Mouse (Mus musculus): Measurements from ENCODE around the gene Actb. TPM values are rescaled to one million over a fixed set of nuclear protein-coding genes. Genes with fewer than 3 reads are reported as not detected.

Gene Actb
- polyA plus RNA-seq, 1 experiment from 2014 or later, result 6,568 TPM

DNA sequence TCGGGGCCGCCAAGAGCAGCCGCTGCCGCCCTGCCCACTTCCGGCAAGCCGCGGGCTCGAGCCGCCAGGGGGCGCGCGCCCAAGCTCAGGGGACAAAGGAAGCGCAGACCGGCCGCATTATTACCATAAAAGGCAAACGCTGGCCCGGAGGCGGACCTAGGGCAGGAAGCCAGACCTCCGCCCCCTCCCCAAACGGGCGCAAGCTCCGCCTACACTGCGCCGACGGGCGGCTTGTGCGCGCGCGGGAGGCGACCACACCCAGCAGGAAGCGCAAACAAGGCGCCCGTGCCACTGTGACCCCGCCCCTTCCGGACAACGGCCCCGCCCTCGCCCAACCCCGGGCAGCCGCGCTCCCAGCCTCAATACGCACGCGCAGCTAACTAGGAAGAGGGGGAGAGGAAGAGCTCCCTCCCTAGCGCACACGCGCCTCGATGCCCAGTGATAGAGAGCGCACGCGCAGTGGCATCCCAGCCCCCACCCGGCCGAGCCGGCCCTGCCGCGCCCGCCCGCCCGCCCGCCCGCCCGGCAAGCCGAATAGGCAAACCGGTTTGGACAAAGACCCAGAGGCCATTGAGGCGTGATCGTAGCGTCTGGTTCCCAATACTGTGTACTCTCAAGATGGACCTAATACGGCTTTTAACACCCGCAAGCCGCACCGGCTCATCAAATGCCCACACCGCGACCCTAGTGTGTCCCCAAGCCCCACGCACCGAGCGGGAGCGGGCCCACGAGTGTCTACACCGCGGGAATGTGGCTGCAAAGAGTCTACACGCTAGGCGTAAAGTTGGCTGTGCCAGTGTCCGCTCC, 626 bp downstream of the Actb start:
- peak overlapping the region; percentile 99 for H3K4me3 ChIP-seq (ENCODE audit: low read depth, low read length)
- H3K9me3 ChIP-seq (replicated peaks; ENCODE audit: control insufficient read depth, low read length), result no peaks in the 10 kb centered on the region
- peaks cover 49% of the 10 kb centered on the region for H3K4me1 ChIP-seq (ENCODE audit: control insufficient read depth, low read depth, low read length)
- peak overlapping the region; percentile 91 for H3K4me2 ChIP-seq (ENCODE audit: low read depth, low read length)
- peak overlapping the region; percentile 100 for H3K9ac ChIP-seq (ENCODE audit: low read depth, low read length)
- under 1% methylated on average over 81 of the region's 84 CpGs for WGBS (ENCODE audit: insufficient replicate concordance)
- H3K36me3 ChIP-seq (ENCODE audit: control insufficient read depth, insufficient read depth), result peaks cover 44% of the 10 kb centered on the region
- no peaks in the 10 kb centered on the region for H3K27me3 ChIP-seq (ENCODE audit: control insufficient read depth, insufficient read depth, low read depth, low read length)
- peak; percentile 92 for ATAC-seq (ENCODE audit: low read depth)
- peak overlapping the region; percentile 100 for H3K27ac ChIP-seq (ENCODE audit: low read length)

DNA sequence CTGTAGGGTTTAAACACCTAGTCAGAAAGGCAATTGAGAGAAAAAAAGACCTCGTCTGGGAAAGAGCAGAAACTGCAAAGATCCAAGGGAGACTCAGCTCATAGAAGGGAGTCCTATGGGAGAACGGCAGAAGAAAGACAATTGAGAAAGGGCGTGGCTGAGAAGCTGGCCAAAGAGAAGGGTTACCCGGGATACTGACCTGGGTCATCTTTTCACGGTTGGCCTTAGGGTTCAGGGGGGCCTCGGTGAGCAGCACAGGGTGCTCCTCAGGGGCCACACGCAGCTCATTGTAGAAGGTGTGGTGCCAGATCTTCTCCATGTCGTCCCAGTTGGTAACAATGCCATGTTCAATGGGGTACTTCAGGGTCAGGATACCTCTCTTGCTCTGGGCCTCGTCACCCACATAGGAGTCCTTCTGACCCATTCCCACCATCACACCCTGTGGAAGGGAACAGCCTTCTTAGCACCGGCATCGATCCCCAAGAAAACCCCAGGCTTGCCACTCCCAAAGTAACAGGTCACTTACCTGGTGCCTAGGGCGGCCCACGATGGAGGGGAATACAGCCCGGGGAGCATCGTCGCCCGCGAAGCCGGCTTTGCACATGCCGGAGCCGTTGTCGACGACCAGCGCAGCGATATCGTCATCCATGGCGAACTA, 1.4 kb downstream of the Actb start:
- peaks cover 49% of the 10 kb centered on the region for H3K36me3 ChIP-seq (ENCODE audit: control insufficient read depth, insufficient read depth)
- H3K4me1 ChIP-seq (ENCODE audit: control insufficient read depth, low read depth, low read length), result peaks cover 45% of the 10 kb centered on the region
- peak overlapping the region; percentile 71 for H3K4me2 ChIP-seq (ENCODE audit: low read depth, low read length)
- peak overlapping the region; percentile 100 for H3K27ac ChIP-seq (ENCODE audit: low read length)
- H3K27me3 ChIP-seq (ENCODE audit: control insufficient read depth, insufficient read depth, low read depth, low read length), result no peaks in the 10 kb centered on the region
- WGBS (ENCODE audit: insufficient replicate concordance), result 3% methylated on average over 27 of the region's 27 CpGs
- no peak for ATAC-seq (ENCODE audit: low read depth)
- peak overlapping the region; percentile 100 for H3K9ac ChIP-seq (ENCODE audit: low read depth, low read length)
- H3K9me3 ChIP-seq (replicated peaks; ENCODE audit: control insufficient read depth, low read length), result no peaks in the 10 kb centered on the region
- peak overlapping the region; percentile 99 for H3K4me3 ChIP-seq (ENCODE audit: low read depth, low read length)

DNA sequence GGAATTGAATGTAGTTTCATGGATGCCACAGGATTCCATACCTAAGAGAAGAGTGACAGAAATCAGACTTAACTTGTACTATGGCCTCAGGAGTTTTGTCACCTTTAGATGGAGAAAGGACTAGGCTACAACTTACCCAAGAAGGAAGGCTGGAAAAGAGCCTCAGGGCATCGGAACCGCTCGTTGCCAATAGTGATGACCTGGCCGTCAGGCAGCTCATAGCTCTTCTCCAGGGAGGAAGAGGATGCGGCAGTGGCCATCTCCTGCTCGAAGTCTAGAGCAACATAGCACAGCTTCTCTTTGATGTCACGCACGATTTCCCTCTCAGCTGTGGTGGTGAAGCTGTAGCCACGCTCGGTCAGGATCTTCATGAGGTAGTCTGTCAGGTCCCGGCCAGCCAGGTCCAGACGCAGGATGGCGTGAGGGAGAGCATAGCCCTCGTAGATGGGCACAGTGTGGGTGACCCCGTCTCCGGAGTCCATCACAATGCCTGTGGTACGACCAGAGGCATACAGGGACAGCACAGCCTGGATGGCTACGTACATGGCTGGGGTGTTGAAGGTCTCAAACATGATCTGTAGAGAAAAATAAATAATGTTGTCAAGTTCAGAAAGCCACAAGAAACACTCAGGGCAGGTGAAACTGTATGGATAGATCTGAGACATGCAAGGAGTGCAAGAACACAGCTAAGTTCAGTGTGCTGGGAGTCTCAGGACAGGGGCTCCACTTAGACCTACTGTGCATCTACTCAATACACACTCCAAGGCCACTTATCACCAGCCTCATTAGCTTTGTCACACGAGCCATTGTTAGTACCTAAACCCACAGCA, 2.1 kb downstream of the Actb start:
- H3K36me3 ChIP-seq (ENCODE audit: control insufficient read depth, insufficient read depth), result peaks cover 49% of the 10 kb centered on the region
- H3K9me3 ChIP-seq (replicated peaks; ENCODE audit: control insufficient read depth, low read length), result no peaks in the 10 kb centered on the region
- H3K27ac ChIP-seq (ENCODE audit: low read length), result peak overlapping the region; percentile 100
- ATAC-seq (ENCODE audit: low read depth), result no peak
- H3K9ac ChIP-seq (ENCODE audit: low read depth, low read length), result peak overlapping the region; percentile 100
- H3K4me2 ChIP-seq (ENCODE audit: low read depth, low read length), result peak overlapping the region; percentile 71
- H3K4me3 ChIP-seq (ENCODE audit: low read depth, low read length), result peak overlapping the region; percentile 99
- H3K27me3 ChIP-seq (ENCODE audit: control insufficient read depth, insufficient read depth, low read depth, low read length), result no peaks in the 10 kb centered on the region
- 75% methylated on average over 19 of the region's 19 CpGs for WGBS (ENCODE audit: insufficient replicate concordance)
- H3K4me1 ChIP-seq (ENCODE audit: control insufficient read depth, low read depth, low read length), result peaks cover 38% of the 10 kb centered on the region

DNA sequence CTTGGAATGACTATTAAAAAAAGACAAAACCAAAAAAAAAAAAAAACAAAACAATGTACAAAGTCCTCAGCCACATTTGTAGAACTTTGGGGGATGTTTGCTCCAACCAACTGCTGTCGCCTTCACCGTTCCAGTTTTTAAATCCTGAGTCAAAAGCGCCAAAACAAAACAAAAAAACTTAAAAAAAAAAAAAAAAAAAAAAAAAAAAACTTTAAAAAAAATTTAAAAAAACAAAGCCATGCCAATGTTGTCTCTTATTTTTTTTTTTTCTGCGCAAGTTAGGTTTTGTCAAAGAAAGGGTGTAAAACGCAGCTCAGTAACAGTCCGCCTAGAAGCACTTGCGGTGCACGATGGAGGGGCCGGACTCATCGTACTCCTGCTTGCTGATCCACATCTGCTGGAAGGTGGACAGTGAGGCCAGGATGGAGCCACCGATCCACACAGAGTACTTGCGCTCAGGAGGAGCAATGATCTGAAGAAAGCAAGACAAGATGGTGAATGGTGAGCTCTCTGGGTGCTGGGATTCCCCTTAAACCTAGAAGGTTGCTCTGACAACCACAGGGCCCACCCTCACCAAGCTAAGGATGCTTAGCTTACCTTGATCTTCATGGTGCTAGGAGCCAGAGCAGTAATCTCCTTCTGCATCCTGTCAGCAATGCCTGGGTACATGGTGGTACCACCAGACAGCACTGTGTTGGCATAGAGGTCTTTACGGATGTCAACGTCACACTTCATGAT, 2.9 kb downstream of the Actb start:
- Histone ChIP-seq H3K27me3 (ENCODE audit: control insufficient read depth, insufficient read depth, low read depth, low read length) (no peaks in the 10 kb centered on the region), H3K9ac (ENCODE audit: low read depth, low read length) (no peak overlapping the region; the same call in 1 of the 2 replicates), H3K4me1 (ENCODE audit: control insufficient read depth, low read depth, low read length) (peaks cover 30% of the 10 kb centered on the region), H3K4me3 (ENCODE audit: low read depth, low read length) (peak overlapping the region; percentile 99), H3K4me2 (ENCODE audit: low read depth, low read length) (peak overlapping the region; percentile 71), H3K9me3 (replicated peaks; ENCODE audit: control insufficient read depth, low read length) (no peaks in the 10 kb centered on the region), H3K36me3 (ENCODE audit: control insufficient read depth, insufficient read depth) (peaks cover 52% of the 10 kb centered on the region), H3K27ac (ENCODE audit: low read length) (no peak overlapping the region)
- 81% methylated on average over 14 of the region's 14 CpGs for WGBS (ENCODE audit: insufficient replicate concordance)
- no peak for ATAC-seq (ENCODE audit: low read depth)

DNA sequence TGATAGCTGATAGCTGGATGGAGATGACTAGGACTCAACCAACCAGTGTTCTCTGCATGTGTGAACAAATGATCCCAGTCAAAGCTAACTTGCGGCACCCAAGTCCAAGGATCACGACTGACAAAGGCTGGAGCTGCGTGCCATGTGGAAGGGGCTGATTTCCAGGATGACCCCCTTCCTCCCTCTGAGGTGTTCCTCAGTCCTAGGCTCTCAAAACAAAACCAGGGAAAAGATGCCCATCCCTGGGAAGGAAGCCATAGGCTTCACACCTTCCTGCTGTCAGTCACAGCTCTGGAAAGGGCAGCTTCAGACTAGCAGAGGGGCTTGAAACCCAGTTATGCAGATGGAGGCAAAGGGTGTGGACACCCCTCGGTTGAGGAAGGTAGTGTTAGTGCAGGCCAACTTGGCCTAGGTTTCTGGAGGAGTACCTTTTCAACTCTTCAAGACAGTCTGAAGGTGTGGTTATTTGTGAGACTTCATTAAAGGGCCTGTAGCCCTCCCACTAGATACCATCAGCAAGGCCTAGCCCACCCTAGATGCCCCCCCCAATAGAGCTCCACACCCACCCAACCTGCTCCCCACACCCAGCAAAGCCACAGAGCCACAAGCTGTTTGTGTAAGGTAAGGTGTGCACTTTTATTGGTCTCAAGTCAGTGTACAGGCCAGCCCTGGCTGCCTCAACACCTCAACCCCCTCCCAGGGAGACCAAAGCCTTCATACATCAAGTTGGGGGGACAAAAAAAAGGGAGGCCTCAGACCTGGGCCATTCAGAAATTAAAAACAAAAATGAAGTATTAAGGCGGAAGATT, 3.8 kb downstream of the Actb start:
- Histone ChIP-seq H3K27ac (ENCODE audit: low read length) (no peak overlapping the region), H3K27me3 (ENCODE audit: control insufficient read depth, insufficient read depth, low read depth, low read length) (no peaks in the 10 kb centered on the region), H3K4me3 (ENCODE audit: low read depth, low read length) (no peak overlapping the region), H3K36me3 (ENCODE audit: control insufficient read depth, insufficient read depth) (peaks cover 52% of the 10 kb centered on the region), H3K9me3 (replicated peaks; ENCODE audit: control insufficient read depth, low read length) (no peaks in the 10 kb centered on the region), H3K4me1 (ENCODE audit: control insufficient read depth, low read depth, low read length) (peaks cover 21% of the 10 kb centered on the region), H3K9ac (ENCODE audit: low read depth, low read length) (no peak overlapping the region), H3K4me2 (ENCODE audit: low read depth, low read length) (no peak overlapping the region)
- ATAC-seq (ENCODE audit: low read depth), result no peak
- whole genome bisulfite sequencing (ENCODE audit: insufficient replicate concordance), result 69% methylated on average over 5 of the region's 5 CpGs

DNA sequence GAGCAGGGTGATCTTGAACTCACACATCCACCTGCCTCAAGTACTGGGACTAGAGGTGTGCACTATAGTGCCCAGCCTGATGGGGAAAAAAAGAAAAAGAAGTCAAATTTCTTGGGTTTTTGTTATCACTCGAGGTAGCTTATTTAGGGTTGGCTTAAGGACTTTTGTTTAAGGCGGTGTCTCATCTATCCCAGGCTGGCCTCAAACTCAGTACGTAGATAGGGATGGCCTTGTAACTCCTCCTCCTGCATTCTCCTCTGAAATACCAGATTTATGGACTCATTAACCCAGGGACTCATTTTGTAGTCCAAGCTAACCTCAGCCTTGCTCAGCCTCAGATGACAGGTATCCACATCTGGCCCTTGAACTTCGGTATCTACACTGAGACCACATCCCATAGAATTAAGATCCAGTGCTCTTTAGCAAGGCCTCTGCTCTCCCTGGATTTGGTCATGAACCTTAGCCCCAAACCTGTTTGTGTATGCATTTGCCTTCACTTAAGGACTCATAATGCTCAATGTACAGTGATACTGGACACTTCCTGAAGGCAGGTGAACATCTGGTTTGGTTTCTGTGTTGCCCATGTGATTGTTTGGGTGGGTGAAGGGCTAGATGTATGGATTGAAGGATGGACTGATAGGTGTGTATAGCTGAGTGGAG, 4.6 kb downstream of the Actb start:
- Histone ChIP-seq H3K27ac (ENCODE audit: low read length) (peak overlapping the region; percentile 16; the same call in 1 of the 2 replicates), H3K4me2 (ENCODE audit: low read depth, low read length) (no peak overlapping the region), H3K9ac (ENCODE audit: low read depth, low read length) (no peak overlapping the region), H3K9me3 (replicated peaks; ENCODE audit: control insufficient read depth, low read length) (no peaks in the 10 kb centered on the region), H3K27me3 (ENCODE audit: control insufficient read depth, insufficient read depth, low read depth, low read length) (no peaks in the 10 kb centered on the region), H3K4me3 (ENCODE audit: low read depth, low read length) (no peak overlapping the region), H3K4me1 (ENCODE audit: control insufficient read depth, low read depth, low read length) (peaks cover 13% of the 10 kb centered on the region), H3K36me3 (ENCODE audit: control insufficient read depth, insufficient read depth) (peaks cover 52% of the 10 kb centered on the region)
- no peak for ATAC-seq (ENCODE audit: low read depth)
- 44% methylated on average over 4 of the region's 4 CpGs for WGBS (ENCODE audit: insufficient replicate concordance)

DNA sequence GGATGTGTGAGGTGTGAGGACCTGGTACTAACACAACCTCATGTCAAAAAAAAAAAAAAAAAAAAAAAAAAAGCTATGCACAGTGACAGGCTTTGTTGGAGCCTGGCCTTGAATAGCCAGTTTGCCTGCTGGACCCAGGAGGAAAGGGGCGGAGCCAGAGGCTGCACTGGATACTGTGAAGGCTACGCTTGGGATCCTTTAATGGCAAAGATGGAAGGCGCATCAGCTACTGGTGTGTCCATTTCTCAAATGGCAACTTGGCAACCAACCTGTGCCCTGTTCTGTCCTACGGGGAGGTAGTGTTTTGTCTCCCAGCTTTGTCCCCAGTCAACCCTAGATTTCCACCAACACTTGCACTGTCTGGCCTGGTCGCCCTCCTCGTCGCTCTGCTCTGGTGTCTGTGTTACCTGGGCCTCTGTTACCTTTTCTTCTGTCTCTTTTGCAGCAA, 5.2 kb downstream of the Actb start:
- H3K9ac ChIP-seq (ENCODE audit: low read depth, low read length), result no peak overlapping the region
- ATAC-seq (ENCODE audit: low read depth), result no peak
- H3K4me3 ChIP-seq (ENCODE audit: low read depth, low read length), result no peak overlapping the region
- H3K4me2 ChIP-seq (ENCODE audit: low read depth, low read length), result no peak overlapping the region
- peaks cover 17% of the 10 kb centered on the region for H3K4me1 ChIP-seq (ENCODE audit: control insufficient read depth, low read depth, low read length)
- peaks cover 52% of the 10 kb centered on the region for H3K36me3 ChIP-seq (ENCODE audit: control insufficient read depth, insufficient read depth)
- no peaks in the 10 kb centered on the region for H3K27me3 ChIP-seq (ENCODE audit: control insufficient read depth, insufficient read depth, low read depth, low read length)
- 86% methylated on average over 7 of the region's 7 CpGs for WGBS (ENCODE audit: insufficient replicate concordance)
- no peaks in the 10 kb centered on the region for H3K9me3 ChIP-seq (replicated peaks; ENCODE audit: control insufficient read depth, low read length)
- peak overlapping the region; percentile 16; the same call in 1 of the 2 replicates for H3K27ac ChIP-seq (ENCODE audit: low read length)

Data from liver, embryonic 16.5 days (tissue).